Mouse (Mus musculus) splenic B cell, adult 2 months (primary cell): Measurements from ENCODE around the gene Galnt4.

Experiments used
- DNase-seq: peaks from one replicate; pipeline ENCODE4 v3.0.0-alpha.2; 2011; ENCODE audit warnings: low read depth, low spot score
- H3K27me3 ChIP-seq: 2 replicates; pipeline ENCODE4 v1.6.1; 2012; ENCODE audit warnings: mild to moderate bottlenecking, low read length, moderate library complexity, mixed read lengths; ENCODE audit not compliant: control insufficient read depth, poor library complexity, insufficient read depth, severe bottlenecking
- H3K36me3 ChIP-seq: 2 replicates; pipeline ENCODE4 v1.6.1; 2012; ENCODE audit warnings: mild to moderate bottlenecking, low read length, moderate library complexity, mixed read lengths; ENCODE audit not compliant: control insufficient read depth, poor library complexity, insufficient read depth, severe bottlenecking

The Galnt4 gene

DNA sequence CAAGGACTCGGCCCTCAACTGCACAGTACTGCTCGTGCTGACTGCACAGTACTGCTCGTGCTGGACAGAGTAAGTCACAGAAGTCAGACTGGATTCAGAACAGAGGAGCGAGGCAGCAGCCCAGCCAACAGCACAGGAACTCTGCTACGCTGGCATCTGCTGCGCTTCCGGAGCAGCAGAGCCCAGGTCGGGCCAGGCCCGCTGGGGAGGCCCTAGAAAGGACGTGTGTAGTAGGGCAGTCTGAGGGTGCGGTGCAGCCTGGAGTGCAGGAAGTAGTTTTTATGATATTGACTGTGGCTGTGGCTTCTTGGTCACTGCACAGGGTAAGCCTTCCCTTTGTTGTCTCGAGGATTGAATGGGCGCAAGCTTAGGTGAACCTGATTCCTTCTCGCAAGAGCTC is 19.0 kb downstream of the Galnt4 start:
- DNase-seq = peak; percentile 80
- Histone ChIP-seq H3K36me3 (no peaks in the 10 kb centered on the region), H3K27me3 (no peaks in the 10 kb centered on the region)

DNA sequence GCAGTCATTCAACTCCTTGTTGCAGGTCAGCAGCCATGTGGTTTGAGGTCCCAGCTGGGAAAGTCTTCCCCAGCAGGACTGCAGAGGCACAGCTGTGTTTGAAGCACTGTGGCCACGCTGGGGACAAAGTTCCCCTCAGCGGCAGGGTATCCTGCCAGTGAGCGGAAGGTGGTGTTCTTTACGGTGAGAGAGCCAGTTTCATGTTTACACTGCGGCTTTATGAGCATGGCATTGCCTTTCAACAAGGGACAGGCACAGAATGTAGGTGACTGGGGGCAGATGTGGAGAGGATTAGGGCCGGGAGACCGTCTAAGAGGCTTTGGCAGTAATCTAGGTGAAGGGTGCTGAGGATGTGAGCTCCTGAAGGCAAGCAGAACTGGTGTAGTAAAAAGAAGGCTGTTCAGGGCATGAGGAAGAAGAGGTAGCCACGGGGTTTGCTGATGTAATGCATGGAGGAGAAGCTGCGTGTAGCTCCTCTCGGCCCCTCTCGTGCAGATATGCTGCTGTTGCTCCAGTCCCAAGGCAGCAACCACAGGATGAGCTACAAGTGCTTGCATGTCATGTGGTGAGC is 19.8 kb downstream of the Galnt4 start:
- H3K27me3 ChIP-seq = no peaks in the 10 kb centered on the region
- DNase-seq = peak; percentile 72
- H3K36me3 ChIP-seq = no peaks in the 10 kb centered on the region

- Histone ChIP-seq H3K27me3 (no peaks in the 10 kb centered on the region), H3K36me3 (no peaks in the 10 kb centered on the region)
- peak; percentile 59 for DNase-seq
Observed at GRCm38 (mm10) chr10:99130611-99131010, 22.7 kb downstream of the Galnt4 start.

DNA sequence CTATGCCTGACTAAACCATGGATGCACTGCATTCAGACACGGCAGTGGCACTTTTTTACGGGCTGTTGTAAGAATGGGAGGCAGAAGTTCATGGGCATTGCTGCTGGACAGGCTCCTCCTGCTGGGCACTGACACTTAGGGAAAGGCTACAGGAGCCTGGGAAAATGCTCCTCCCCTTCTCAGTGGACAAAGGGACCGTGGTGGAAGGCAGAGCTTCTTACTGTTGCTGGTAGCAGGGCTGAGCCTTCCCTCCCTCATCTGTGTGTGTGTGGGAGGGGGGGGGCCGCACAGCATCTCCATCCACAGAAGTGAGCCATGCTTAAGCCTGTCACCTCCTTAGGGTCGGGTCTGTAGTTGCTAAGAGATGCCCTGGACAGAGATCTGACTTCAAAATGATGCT is 23.3 kb downstream of the Galnt4 start:
- no peaks in the 10 kb centered on the region for H3K27me3 ChIP-seq
- no peak for DNase-seq

GRCm38 (mm10) chr10:99132189-99132588 is 24.2 kb downstream of the Galnt4 start:
- Histone ChIP-seq H3K36me3 (no peaks in the 10 kb centered on the region), H3K27me3 (no peaks in the 10 kb centered on the region)
- DNase-seq = peak; percentile 44

More for the DNA sequence above, 23.3 kb downstream of the Galnt4 start:
- H3K36me3 ChIP-seq = no peaks in the 10 kb centered on the region

- peak; percentile 55 for DNase-seq
- Histone ChIP-seq H3K36me3 (no peaks in the 10 kb centered on the region), H3K27me3 (no peaks in the 10 kb centered on the region)
Observed at GRCm38 (mm10) chr10:99132595-99133272, 24.8 kb downstream of the Galnt4 start.

GRCm38 (mm10) chr10:99133321-99133875 is 25.4 kb downstream of the Galnt4 start:
- peak; percentile 75 for DNase-seq

GRCm38 (mm10) chr10:99136337-99136736 is 28.4 kb downstream of the Galnt4 start:
- H3K27me3 ChIP-seq = no peaks in the 10 kb centered on the region
- no peak for DNase-seq
- no peaks in the 10 kb centered on the region for H3K36me3 ChIP-seq

More at GRCm38 (mm10) chr10:99133321-99133875, 25.4 kb downstream of the Galnt4 start:
- H3K36me3 ChIP-seq = no peaks in the 10 kb centered on the region
- no peaks in the 10 kb centered on the region for H3K27me3 ChIP-seq

DNA sequence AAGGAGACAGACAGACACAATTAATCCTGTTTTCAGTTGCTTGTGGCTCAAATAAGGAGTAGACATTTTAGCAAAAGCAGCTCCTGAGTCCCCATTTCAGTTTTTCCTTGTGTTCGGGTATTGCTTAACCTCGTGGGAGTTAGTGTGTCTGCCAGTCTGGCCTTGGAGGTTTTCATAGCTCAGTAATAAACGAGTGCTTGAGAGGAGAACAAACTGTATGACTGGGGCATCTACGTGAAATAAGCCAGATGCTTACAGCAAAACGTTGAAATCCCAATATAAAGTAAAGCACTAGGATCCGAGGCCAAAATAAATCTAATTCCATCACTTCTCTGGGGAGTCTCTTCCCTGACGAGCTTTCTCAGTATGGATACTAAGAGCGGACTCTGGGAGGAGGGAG is 37.7 kb downstream of the Galnt4 start:
- Histone ChIP-seq H3K36me3 (peaks cover 4% of the 10 kb centered on the region), H3K27me3 (no peaks in the 10 kb centered on the region)
- DNase-seq = no peak

DNA sequence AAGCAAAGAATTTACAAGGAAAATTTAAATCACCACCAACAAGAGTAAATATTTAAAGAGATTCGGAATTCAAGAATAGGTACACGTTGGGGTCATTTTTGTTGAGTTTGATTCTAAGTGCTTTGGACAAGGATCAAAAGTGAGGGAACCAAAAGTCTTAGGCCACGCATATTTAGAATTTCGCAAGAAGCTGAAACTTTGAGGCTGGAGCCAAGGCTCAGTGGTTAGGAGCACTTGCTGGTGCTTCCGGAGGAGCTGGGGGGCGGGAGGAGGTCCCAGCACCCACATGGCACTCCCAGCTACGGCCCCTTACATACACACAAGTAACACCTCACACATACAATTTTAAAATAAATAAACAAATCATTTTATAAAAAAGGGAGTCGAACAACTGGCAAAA is 38.6 kb downstream of the Galnt4 start:
- H3K27me3 ChIP-seq = no peaks in the 10 kb centered on the region
- DNase-seq = no peak
- H3K36me3 ChIP-seq = peaks cover 4% of the 10 kb centered on the region

DNA sequence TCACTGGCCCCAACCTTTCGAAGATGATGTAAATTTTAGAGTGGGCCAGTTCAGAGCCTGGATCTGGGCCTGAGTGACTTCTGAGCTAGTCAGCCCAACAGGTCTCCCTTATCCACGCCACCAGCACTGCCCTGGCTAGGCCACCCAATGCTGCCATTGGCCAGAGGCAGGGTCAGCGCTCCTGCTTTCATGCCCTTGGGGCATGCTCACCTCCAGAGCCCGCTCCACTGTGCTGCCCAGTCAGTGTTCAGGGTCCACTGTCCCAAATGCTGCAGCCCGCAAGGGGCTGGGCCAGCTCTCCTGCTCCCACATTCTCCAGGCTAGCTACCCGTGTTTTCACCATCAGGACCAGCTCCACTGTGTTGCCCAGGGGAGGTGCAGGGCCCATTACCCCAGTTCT is 42.1 kb downstream of the Galnt4 start:
- DNase-seq = no peak
- Histone ChIP-seq H3K36me3 (peaks cover 2% of the 10 kb centered on the region), H3K27me3 (no peaks in the 10 kb centered on the region)

GRCm38 (mm10) chr10:99151580-99151979 is 43.6 kb downstream of the Galnt4 start:
- H3K36me3 ChIP-seq = no peaks in the 10 kb centered on the region; the same call in 1 of the 2 replicates
- H3K27me3 ChIP-seq = no peaks in the 10 kb centered on the region
- no peak for DNase-seq

DNA sequence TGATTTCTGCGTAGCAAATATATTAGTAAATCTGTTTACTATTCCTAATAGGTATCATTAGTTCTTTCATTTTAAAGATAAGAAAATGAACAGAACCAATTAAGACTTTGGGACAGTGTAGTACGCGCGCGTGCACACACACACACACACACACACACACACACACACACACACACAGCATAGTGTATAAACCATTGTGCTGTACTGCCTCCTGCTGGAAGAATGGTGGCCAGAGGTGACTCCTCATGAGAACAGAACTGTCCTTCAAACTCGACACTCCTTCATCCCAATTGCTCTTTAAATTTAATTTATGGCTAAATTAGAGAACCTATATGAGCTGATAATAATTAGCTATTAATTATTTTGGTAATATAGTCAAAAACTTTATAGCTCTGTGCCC is 44.1 kb downstream of the Galnt4 start:
- no peaks in the 10 kb centered on the region for H3K27me3 ChIP-seq
- H3K36me3 ChIP-seq = peaks cover under 1% of the 10 kb centered on the region; the same call in 1 of the 2 replicates
- peak; percentile 81 for DNase-seq

DNA sequence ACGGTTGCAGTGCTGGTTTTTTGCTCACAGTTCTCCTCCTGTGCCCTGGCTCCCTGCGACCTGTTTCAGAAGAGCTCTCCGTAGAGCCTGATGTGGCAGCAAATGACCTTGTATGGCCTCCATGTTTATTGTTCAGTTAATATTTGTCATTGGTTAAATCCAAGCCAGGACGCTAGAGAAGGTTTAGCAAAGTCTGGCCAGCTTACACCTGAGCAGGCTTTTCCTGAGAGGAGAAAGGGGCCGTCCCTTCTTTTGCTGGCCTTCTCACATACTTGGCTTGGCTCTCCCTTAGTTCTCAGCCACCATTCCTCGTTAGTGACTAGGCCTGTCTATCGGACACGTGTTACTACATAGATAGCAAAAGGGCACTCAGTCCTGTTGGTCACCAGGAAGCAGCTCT is 46.7 kb downstream of the Galnt4 start:
- 0 out of 2 replicates have a peak, but pooled peaks cover 2% of the 10 kb centered on the region for H3K36me3 ChIP-seq
- no peaks in the 10 kb centered on the region for H3K27me3 ChIP-seq
- no peak for DNase-seq

DNA sequence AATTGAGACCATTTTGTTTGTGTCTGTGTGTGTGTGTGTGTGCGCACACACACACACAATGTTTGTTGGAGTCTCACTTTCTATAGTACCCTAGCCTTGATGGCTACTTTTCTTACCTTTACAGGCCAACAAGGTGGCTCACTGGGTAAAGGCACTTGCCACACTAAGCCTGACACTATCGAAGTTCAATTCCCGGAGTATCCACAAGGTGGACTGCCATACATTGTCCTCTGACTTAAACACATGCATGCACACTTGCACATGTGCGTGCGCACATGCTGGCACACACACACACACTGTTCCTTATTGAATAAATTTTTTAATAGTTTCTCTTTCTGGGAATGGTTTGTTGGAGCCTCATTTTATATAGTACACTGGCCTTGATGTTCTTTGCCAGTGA is 48.8 kb downstream of the Galnt4 start:
- peaks cover 6% of the 10 kb centered on the region; the same call in 1 of the 2 replicates for H3K36me3 ChIP-seq
- DNase-seq = peak; percentile 39
- no peaks in the 10 kb centered on the region for H3K27me3 ChIP-seq
